Mouse (Mus musculus) thymus, postnatal 25 days (tissue): ENCODE results near the gene Cyp2t4.
A peak's percentile ranks its signal among the peaks of the same experiment; 100 is the strongest.

Experiments
- DNase-seq: peaks from one replicate; pipeline ENCODE4 v3.0.0; 2022

The Cyp2t4 gene

DNA sequence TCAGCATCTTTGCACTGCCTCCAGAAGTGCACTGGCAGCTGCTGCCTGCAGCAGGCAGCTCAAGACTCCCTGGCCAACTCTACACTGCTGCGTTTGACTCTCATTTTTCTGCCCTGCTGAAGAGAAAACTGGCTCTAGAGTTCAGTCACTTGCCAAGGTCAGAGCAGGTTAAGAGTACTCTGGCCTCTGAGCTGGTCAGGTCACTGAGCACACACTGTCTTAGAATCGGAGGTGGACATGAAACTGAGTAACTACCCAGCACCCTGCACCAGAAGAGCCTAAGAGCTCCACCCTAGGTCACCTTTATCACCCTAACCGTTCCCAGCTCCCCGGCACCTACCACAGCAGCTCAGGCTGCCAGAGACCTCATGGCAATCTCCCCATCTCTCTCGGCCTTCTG, 32.5 kb downstream of the Cyp2t4 start:
- no peak for DNase-seq

DNA sequence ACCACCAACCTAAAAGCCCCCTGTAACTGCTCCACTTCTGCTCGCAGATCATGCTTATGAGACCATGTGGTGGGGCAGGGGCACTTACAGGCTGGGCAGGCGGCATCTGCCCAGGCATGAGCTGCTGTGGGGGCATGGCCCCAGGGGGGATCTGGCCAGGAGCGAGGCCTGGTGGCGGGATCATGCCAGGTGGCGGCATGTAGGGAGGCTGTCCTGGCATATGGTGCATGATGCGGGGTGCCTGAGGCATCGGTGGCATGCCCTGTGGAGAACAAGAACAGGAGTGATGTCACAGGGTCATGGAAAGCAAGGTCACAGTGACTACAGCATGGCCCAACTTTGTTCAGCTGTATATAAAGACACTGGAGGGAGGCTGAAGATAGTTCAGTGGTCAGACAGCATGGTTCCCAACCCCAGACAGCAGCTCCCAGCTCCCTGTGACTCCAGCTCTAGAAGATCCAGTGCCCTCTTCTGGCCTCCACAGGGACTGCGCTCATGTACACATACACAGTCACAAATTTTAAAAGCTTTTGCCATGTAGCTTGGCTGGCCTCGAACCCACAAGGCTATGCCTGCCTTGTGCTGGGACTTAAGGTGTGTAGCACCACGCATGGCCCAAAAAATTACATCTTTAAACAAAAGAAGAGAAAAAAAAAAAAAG, 35.9 kb downstream of the Cyp2t4 start:
- peak; percentile 17 for DNase-seq

DNA sequence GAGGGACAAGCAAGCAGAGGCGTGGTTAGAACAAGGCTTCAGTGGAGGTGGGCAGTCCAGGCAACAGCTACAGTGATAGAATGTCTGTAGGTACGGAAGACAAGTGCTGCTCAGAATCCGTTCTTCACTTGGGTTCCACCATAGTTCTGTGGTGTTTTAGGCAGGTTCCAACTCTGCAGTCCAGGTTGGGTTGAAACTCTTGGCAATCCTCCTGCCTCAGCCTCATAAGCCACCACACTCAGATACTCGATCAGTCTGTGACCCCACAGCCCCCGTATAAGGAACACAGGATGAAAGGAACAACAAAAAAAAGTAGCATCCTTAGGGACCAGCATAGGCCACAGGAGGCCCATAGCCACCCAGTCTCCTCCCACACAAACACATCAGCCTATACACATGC, 38.9 kb downstream of the Cyp2t4 start:
- no peak for DNase-seq

DNA sequence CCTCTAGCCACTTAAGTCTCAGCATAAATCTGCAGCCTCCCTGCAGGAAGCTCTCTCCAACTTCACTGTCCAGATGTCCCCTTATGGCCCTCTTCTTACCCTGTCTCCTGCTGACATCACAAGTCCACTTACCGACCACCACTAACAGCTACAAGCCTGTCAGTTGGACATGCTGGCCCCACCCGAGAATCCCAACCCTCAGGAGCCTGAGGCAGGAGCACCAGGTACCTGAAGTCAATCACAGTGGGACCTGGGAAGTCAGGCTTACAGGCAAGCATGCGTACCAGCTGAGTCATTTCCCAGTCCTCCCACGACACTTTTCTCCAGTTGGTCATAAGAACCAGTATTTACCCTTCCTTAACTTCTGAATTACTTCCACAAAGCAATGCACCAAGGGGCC, 40.2 kb downstream of the Cyp2t4 start:
- DNase-seq = no peak

DNA sequence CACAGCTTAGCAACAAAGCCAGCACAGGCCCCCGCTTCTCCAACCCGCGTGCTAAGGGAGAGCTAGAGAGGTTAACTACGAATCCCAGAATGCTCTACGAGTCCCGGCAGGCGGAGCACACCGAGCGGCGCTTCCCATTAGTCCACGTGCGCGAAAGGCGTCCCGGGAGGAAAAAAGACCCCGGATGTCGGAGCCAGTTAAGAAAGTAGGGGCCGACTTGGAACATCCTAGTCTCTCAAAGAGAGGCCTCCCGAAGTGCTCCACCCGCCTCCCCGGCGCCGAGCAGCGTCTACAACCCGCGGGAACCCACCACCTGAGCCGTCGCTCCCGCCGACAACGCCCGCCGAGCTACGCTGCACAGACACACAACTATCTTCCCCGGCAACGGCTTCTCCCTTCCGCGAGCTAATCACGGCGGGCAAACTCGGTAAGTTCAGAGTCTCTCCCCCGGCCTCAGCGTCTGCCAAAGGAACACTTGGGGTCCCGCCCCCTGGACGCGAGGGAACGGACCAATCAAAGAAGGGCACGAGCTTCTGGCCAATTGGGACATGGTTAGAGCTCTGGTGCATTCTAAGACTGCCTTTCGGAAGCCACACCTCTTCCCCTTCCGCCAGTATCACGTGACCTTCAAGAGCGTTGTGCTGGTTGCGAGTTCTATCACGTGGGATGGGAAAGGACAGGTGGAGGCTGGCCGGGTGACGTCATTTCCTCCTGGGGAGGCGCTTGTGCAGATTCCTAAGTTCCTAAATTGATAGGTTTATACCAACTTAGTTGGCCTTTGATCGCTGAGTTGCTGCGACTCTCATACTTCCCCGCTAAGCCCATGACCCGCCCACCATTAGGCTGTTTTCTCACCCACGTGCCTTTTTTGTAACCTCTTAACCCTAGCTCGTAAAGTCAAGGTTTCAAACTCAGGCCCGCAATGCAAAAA, 42.4 kb downstream of the Cyp2t4 start, which contains the start of the genes BC024978 and Snrpa:
BC024978 (plus strand) TSS at position 101 of the 931 bp plus-strand sequence.
Snrpa (minus strand) TSS at position 591 of the 931 bp plus-strand sequence.
- DNase-seq = peak; percentile 92

DNA sequence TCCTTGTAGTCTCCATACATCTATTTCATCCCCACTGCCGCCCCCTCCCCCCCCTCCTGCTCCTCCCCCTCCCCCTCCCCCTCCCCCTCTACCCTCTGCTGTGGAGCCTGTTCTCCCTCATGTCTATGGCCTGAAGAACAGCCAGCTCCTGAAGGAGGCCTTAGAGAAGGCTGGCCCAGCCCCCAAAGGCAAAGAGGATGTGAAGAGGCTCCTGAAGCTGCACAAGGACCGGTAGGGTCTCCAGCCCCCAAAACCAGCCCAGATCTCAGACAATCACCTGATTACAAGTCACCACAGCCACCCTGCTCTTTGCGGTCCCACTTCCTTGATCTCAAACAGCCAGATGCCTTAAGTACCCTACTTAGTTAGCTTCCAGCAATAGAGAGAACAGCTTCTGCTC, 43.6 kb downstream of the Cyp2t4 start:
- DNase-seq = no peak

DNA sequence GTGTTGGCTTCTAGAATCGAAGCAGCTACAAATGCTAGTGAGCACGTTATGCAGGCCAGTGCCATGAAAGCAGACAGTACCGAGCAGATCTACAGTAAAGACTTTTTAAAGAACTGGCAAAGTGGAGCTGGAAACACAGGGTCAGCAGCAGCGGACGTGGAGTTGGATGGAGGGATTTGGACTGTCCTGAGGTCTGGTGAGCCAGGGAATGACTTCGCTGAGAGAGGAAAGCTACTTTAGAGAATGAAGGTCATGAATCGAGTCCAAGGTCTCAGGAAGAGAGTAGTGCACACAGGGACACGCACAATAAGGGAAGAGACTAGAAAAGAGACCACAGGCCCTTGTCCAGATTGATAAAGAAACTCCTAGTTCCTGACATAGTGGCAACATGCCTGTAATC, 44.1 kb downstream of the Cyp2t4 start:
- DNase-seq = no peak

DNA sequence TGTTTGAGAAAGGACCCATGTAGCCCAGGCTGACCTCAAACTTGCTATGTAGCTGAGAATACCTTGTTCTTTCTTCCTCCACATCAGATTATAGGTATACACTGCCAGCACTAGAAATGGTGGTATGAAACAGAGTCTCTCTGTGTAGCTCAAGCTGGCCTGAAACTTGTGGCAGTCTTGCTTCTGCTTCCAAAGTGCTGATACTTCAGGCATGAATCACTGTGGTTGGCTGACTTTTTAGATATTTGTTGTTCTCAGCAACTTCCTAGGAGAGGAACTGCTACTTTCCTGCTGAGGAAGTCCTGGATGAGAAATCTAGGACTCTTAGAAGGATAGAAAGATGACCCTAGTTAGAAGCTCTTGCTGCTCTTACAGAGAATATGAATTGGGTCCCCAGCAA, 44.8 kb downstream of the Cyp2t4 start:
- DNase-seq = no peak

DNA sequence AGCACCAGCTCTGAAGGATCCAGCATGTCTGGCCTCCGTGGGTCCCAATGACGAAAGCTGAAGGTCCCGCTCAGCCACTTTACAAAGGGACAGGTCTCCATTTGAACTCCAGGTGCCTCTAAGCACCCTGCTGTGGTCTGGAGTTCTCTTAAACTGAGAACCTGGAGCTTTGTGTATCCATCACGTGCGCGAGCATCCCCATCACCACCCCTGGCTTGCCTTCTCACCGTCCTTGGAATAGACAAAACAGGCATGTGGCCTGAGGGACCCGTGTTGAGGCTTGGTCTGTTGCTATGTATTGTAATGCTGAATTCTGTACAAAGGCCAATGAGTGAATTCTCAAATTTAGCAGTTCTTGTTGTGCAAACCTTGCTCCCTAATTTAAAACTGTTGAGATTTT, 45.3 kb downstream of the Cyp2t4 start:
- DNase-seq = no peak

DNA sequence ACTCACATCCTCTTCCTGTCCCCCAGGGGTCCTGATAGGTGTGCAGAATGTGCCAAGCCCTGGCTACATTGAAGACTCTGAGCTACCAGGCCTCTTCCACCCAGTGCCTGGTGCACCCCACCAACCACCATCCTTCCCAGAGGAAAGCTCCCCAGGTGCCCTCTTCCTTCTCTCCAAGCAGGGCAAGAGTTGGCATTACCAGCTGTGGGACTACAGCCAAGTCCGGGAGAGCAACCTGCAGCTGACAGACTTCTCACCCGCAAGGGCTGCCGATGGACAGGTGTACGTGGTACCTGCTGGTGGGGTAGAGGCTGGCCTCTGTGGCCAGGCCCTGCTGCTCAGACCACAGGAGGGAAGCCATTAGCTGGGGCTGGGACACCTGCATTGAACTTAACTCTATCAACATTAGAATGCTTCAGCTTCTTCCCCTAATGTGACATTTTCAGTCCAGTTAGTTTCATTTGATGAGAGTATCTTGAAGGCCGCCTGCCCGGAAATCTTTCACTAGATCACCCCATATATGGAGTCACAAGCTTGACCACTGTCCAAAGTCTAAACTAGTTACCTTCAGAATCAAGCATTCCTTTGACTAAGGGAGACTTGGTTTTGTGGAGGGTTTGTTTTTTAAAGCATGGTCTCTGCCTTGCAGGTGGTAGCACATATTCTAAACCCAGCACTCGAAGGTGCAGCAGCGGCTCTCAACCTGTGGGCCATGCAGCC, 50.4 kb downstream of the Cyp2t4 start:
- DNase-seq = no peak
